ENCODE assay signal across 9 mouse cellular contexts in the genomic region with DNA sequence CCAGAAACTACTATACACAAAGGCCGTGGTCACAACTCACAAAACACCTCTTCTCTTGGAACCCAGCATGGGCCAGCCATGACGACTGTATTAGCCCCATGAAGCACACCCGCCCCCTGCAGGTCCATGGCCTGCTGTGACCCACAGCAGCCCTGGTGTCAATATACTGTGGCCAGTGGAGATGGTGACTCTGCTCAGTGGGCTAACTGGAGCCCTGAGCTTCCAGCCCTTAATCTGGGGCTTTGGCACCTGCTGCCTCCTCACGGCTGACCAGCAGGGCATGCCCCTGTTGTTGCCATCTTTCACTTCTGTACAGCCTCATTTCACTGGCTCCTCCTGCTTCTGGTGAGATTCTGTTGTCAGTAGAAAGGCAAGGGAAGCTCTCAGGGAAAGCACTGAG. TPM values are rescaled to one million over a fixed set of nuclear protein-coding genes. Genes with fewer than 3 reads are reported as not detected.
DNase-seq lines count a peak whose midpoint lies in the region; ATAC-seq and TF ChIP-seq lines count a peak whose summit lies in the region.
"Had no signal": no experiment of that assay in that cellular context is flagged by ENCODE, and none has a peak within 500 bp of the region (broad histone marks: within the 10 kb centered on the region; RNA-seq: fewer than 3 reads in every experiment).

No protein-coding gene starts in this region.

- no peak for ATAC-seq in hindbrain, embryonic 15.5 days (ENCODE audit: low FRiP score, low read depth)
- ATAC-seq in hindbrain, embryonic 11.5 days (ENCODE audit: low FRiP score): no peak
- ATAC-seq in heart, postnatal 0 days (ENCODE audit: insufficient read depth, low read depth): no peak

- H3K36me3 ChIP-seq in hindbrain, embryonic 15.5 days: no peaks in the 10 kb centered on the region
- no peaks in the 10 kb centered on the region for H3K36me3 ChIP-seq in hindbrain, embryonic 11.5 days (ENCODE audit: control insufficient read depth, insufficient read depth, low read length)
- no peaks in the 10 kb centered on the region for H3K36me3 ChIP-seq in heart, postnatal 0 days (replicated peaks; ENCODE audit: control insufficient read depth, insufficient read depth, low read length)
- H3K36me3 ChIP-seq: embryonic facial prominence, embryonic 12.5 days had no signal

- DNase-seq in hindbrain, embryonic 11.5 days (ENCODE audit: low spot score): no peak
- DNase-seq in urinary bladder, postnatal 14 days (ENCODE audit: low spot score): peak; percentile 33
- DNase-seq in urinary bladder, postnatal 36 days (ENCODE audit: low spot score in 2 of 2): no peak
- no peak for DNase-seq in heart, postnatal 0 days (ENCODE audit: low spot score)
- no peak for DNase-seq in T-cell, adult 2 months (ENCODE audit: low spot score)
- DNase-seq in right cerebral cortex, adult 2 months (ENCODE audit: low spot score in 2 of 2): no peak
- DNase-seq in thymus, postnatal 4 days: no peak

- no peak overlapping the region for H3K4me3 ChIP-seq in hindbrain, embryonic 15.5 days
- H3K4me3 ChIP-seq in hindbrain, embryonic 11.5 days (ENCODE audit: low read depth, low read length): no peak overlapping the region
- H3K4me3 ChIP-seq in heart, postnatal 0 days (ENCODE audit: low read depth, low read length): no peak overlapping the region
- H3K4me3 ChIP-seq: embryonic facial prominence, embryonic 12.5 days had no signal

- TF ChIP-seq CTCF in heart, postnatal 0 days (IDR thresholded peaks at IDR 0.05; ENCODE audit: low read depth): peak; percentile 35; the same call in 1 of the 2 replicates

- H3K4me1 ChIP-seq in hindbrain, embryonic 15.5 days (replicated peaks): peaks cover 53% of the 10 kb centered on the region
- H3K4me1 ChIP-seq in hindbrain, embryonic 11.5 days (replicated peaks; ENCODE audit: control insufficient read depth, insufficient read depth, low read length): no peaks in the 10 kb centered on the region
- H3K4me1 ChIP-seq in heart, postnatal 0 days (ENCODE audit: control insufficient read depth, insufficient read depth): peaks cover 70% of the 10 kb centered on the region

- no peaks in the 10 kb centered on the region for H3K27me3 ChIP-seq in hindbrain, embryonic 15.5 days
- no peaks in the 10 kb centered on the region for H3K27me3 ChIP-seq in hindbrain, embryonic 11.5 days (ENCODE audit: control insufficient read depth, insufficient read depth, low read length)
- H3K27me3 ChIP-seq in heart, postnatal 0 days (ENCODE audit: control insufficient read depth, insufficient read depth, low read length): no peaks in the 10 kb centered on the region

- H3K9me3 ChIP-seq in hindbrain, embryonic 15.5 days: no peaks in the 10 kb centered on the region
- H3K9me3 ChIP-seq in hindbrain, embryonic 11.5 days (ENCODE audit: control insufficient read depth, low read length): no peaks in the 10 kb centered on the region
- H3K9me3 ChIP-seq in heart, postnatal 0 days (replicated peaks; ENCODE audit: control insufficient read depth, low read length): no peaks in the 10 kb centered on the region
- H3K9me3 ChIP-seq: embryonic facial prominence, embryonic 12.5 days had no signal

- 0 out of 2 replicates have a peak overlapping the region, but pooled peaks have one; percentile 21 for H3K27ac ChIP-seq in hindbrain, embryonic 15.5 days (replicated peaks)
- no peak overlapping the region for H3K27ac ChIP-seq in hindbrain, embryonic 11.5 days (ENCODE audit: low read depth, low read length)
- peak overlapping the region; percentile 94 for H3K27ac ChIP-seq in heart, postnatal 0 days (ENCODE audit: low read depth)
- H3K27ac ChIP-seq: embryonic facial prominence, embryonic 12.5 days had no signal

- no peak for TF ChIP-seq EP300 in heart, postnatal 0 days (IDR thresholded peaks at IDR 0.05; ENCODE audit: low read depth)

- 66% methylated on average over 4 of the region's 4 CpGs for WGBS in hindbrain, embryonic 15.5 days
- 72% methylated on average over 4 of the region's 4 CpGs for WGBS in hindbrain, embryonic 11.5 days
- WGBS in heart, postnatal 0 days: 53% methylated on average over 4 of the region's 4 CpGs

- H3K4me2 ChIP-seq in hindbrain, embryonic 15.5 days: peak overlapping the region; percentile 73; the same call in 1 of the 2 replicates
- no peak overlapping the region for H3K4me2 ChIP-seq in hindbrain, embryonic 11.5 days (replicated peaks; ENCODE audit: low read depth, low read length)
- H3K4me2 ChIP-seq in heart, postnatal 0 days (ENCODE audit: low read depth, low read length): no peak overlapping the region
- H3K4me2 ChIP-seq: embryonic facial prominence, embryonic 12.5 days had no signal

- no peak overlapping the region for H3K9ac ChIP-seq in hindbrain, embryonic 15.5 days
- H3K9ac ChIP-seq in hindbrain, embryonic 11.5 days (ENCODE audit: low read depth, low read length): no peak overlapping the region
- no peak overlapping the region for H3K9ac ChIP-seq in heart, postnatal 0 days (replicated peaks; ENCODE audit: low read depth, low read length)
- H3K9ac ChIP-seq: embryonic facial prominence, embryonic 12.5 days had no signal

RNA-seq across cellular contexts. Expression of gene Rasa3, which starts 4.2 kb away (rescaled TPM):
- polyA plus RNA-seq in hindbrain, embryonic 15.5 days (2015; fragmentation: Nextera tagmentation; extraction: Ambion mirVana): 33.5 and 43.1 TPM in 2 replicates
- 19.4 and 24.3 TPM in 2 replicates for polyA plus RNA-seq in hindbrain, embryonic 11.5 days (2014; fragmentation: Nextera tagmentation; extraction: Ambion mirVana)
- total RNA-seq in heart, postnatal 0 days (2014; rRNA removed; ENCODE audit: low replicate concordance): 27.7 and 29.9 TPM in 2 replicates
- 11.8 and 13.2 TPM in 2 replicates for polyA plus RNA-seq in heart, postnatal 0 days (2015; fragmentation: Nextera tagmentation; extraction: Ambion mirVana)

RNA-seq across cellular contexts. Expression of gene Cfap97d2, which starts 32.5 kb away (rescaled TPM):
- polyA plus RNA-seq in hindbrain, embryonic 15.5 days (2015; fragmentation: Nextera tagmentation; extraction: Ambion mirVana): 1.3 and 1.6 TPM in 2 replicates
- 0.85 and 1.0 TPM in 2 replicates for polyA plus RNA-seq in hindbrain, embryonic 11.5 days (2014; fragmentation: Nextera tagmentation; extraction: Ambion mirVana)
- total RNA-seq in heart, postnatal 0 days (2014; rRNA removed; ENCODE audit: low replicate concordance): not detected in 2 replicates
- polyA plus RNA-seq in heart, postnatal 0 days (2015; fragmentation: Nextera tagmentation; extraction: Ambion mirVana): 0.10 TPM in 1 of 2 replicates, not detected in the other
